Mouse (Mus musculus): Measurements from ENCODE around the gene Tdrd5.
"Not testable (repeated sequence)": the region's sequence is repeated elsewhere in the genome, so short reads cannot be mapped to it uniquely, and the experiment has no call there.

Gene Tdrd5

GRCm38 (mm10) chr1:156254866-156255265 lies 48.6 kb downstream of the Tdrd5 start:
- no peak for DNase-seq (ENCODE audit: low spot score in 2 of 2)

GRCm38 (mm10) chr1:156251096-156251495 lies 52.4 kb downstream of the Tdrd5 start:
- not testable (repeated sequence) for DNase-seq (ENCODE audit: low spot score in 2 of 2)

GRCm38 (mm10) chr1:156247893-156248292 lies 55.6 kb downstream of the Tdrd5 start:
- DNase-seq (ENCODE audit: low spot score in 2 of 2) = no peak

GRCm38 (mm10) chr1:156241713-156242348 lies 61.6 kb downstream of the Tdrd5 start:
- DNase-seq (ENCODE audit: low spot score in 2 of 2) = peak; percentile 51 to 62

- peak in 1 of 2 experiments; percentile 29 for DNase-seq (ENCODE audit: low spot score in 2 of 2)
These were observed 62.4 kb downstream of the Tdrd5 start for GRCm38 (mm10) chr1:156241035-156241434.

- no peak for DNase-seq (ENCODE audit: low spot score in 2 of 2)
These were observed 72.3 kb downstream of the Tdrd5 start for GRCm38 (mm10) chr1:156231122-156231521.

- DNase-seq (ENCODE audit: low spot score in 2 of 2) = no peak
These were observed 73.0 kb downstream of the Tdrd5 start for GRCm38 (mm10) chr1:156230339-156231089.

- DNase-seq (ENCODE audit: low spot score in 2 of 2) = peak; percentile 47 to 54
These were observed 74.0 kb downstream of the Tdrd5 start for GRCm38 (mm10) chr1:156229448-156229847.

- DNase-seq (ENCODE audit: low spot score in 2 of 2) = no peak
These were observed 74.7 kb downstream of the Tdrd5 start for GRCm38 (mm10) chr1:156228728-156229127.

- no peak for DNase-seq (ENCODE audit: low spot score in 2 of 2)
These were observed 76.6 kb downstream of the Tdrd5 start for GRCm38 (mm10) chr1:156226903-156227302.

GRCm38 (mm10) chr1:156222205-156223000 lies 81.1 kb downstream of the Tdrd5 start:
- DNase-seq (ENCODE audit: low spot score in 2 of 2) = no peak

- DNase-seq (ENCODE audit: low spot score in 2 of 2) = no peak
These were observed 82.1 kb downstream of the Tdrd5 start for GRCm38 (mm10) chr1:156221327-156221726.

GRCm38 (mm10) chr1:156218573-156218972 lies 84.9 kb downstream of the Tdrd5 start:
- DNase-seq (ENCODE audit: low spot score in 2 of 2) = no peak

GRCm38 (mm10) chr1:156217941-156218340 lies 85.5 kb downstream of the Tdrd5 start:
- no peak for DNase-seq (ENCODE audit: low spot score in 2 of 2)

- DNase-seq (ENCODE audit: low spot score in 2 of 2) = no peak
These were observed 86.1 kb downstream of the Tdrd5 start for GRCm38 (mm10) chr1:156217393-156217792.

GRCm38 (mm10) chr1:156216249-156216648 lies 87.2 kb downstream of the Tdrd5 start:
- DNase-seq (ENCODE audit: low spot score in 2 of 2) = no peak

GRCm38 (mm10) chr1:156214651-156215050 lies 88.8 kb downstream of the Tdrd5 start:
- DNase-seq (ENCODE audit: low spot score in 2 of 2) = no peak

GRCm38 (mm10) chr1:156212923-156213322 lies 90.5 kb downstream of the Tdrd5 start:
- DNase-seq (ENCODE audit: low spot score in 2 of 2) = no peak

GRCm38 (mm10) chr1:156211809-156212317 lies 91.6 kb downstream of the Tdrd5 start:
- no peak for DNase-seq (ENCODE audit: low spot score in 2 of 2)

All from frontal cortex, postnatal 36 days (tissue).